Mouse (Mus musculus): Measurements from ENCODE around the gene Zfyve19. TPM values are rescaled to one million over a fixed set of nuclear protein-coding genes. Genes with fewer than 3 reads are reported as not detected.
A peak's percentile ranks its signal among the peaks of the same experiment; 100 is the strongest.

Zfyve19 gene
- total and polyA plus RNA-seq, 3 experiments: 37.4 to 52.5 TPM; not detected in 1

DNA sequence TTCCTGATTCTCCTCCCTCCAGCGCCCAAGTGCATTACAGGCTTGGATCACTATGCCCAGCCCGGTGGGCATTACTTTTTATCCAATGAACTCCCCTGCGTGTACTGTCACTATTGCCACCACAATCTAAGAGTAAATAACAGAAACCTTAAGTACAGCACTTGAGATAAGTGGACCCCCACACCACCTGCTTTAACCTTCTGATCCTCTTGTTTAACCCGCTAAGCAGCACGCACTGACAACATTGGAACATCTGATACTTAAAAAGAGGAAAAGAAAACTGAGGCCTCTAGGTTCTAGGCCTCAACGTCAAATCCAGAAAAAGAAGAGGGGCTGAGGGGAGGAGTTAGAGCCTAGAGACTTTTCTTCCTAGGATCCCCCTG lies 465 bp upstream of the Zfyve19 start:
- Histone ChIP-seq H3K4me1 (ENCODE audit: control insufficient read depth in 1 of 2, insufficient read depth in 2 of 2, low read length in 2 of 2) (peaks cover 2 to 8% of the 10 kb centered on the region in 2 experiments; a peak in 3 of 4 replicates), H3K4me3 (ENCODE audit: control insufficient read depth in 1 of 2, insufficient read depth in 1 of 2, low read depth in 2 of 2, low read length in 2 of 2) (peak overlapping the region; percentile 80 to 94), H3K27ac (ENCODE audit: control insufficient read depth, low read depth, low read length) (peak overlapping the region; percentile 91), H3K79me2 (ENCODE audit: control insufficient read depth, insufficient read depth, low read length, poor library complexity) (peaks cover 9% of the 10 kb centered on the region), H3K27me3 (ENCODE audit: control insufficient read depth in 1 of 2, insufficient read depth in 2 of 2, low read length in 2 of 2) (no peaks in the 10 kb centered on the region), H3K36me3 (ENCODE audit: control insufficient read depth in 1 of 2, insufficient read depth in 2 of 2, low read length in 2 of 2) (peaks cover 0 to 5% of the 10 kb centered on the region in 2 experiments; a peak in 2 of 4 replicates), H3K9me3 (replicated peaks; ENCODE audit: insufficient read depth, low read length) (no peaks in the 10 kb centered on the region), H3K9ac (ENCODE audit: control insufficient read depth, low read depth, low read length, poor library complexity, severe bottlenecking) (peak overlapping the region; percentile 85)
- no peak for DNase-seq (ENCODE audit: low read depth, low spot score)
- TF ChIP-seq ZNF384 (IDR thresholded peaks at IDR 0.05; ENCODE audit: low read depth, low read length) (0 out of 2 replicates have a peak, but pooled peaks have one; percentile 25), CHD1 (IDR thresholded peaks at IDR 0.05; ENCODE audit: low read depth, low read length) (no peak), POLR2AphosphoS5 (IDR thresholded peaks at IDR 0.05; ENCODE audit: borderline replicate concordance, low read depth, low read length) (no peak), MYC (IDR thresholded peaks at IDR 0.05; ENCODE audit: low read depth, low read length) (no peak; the same call in 1 of the 2 replicates), SIN3A (IDR thresholded peaks at IDR 0.05; ENCODE audit: low read length) (peak; percentile 26), MAZ (IDR thresholded peaks at IDR 0.05; ENCODE audit: low read depth, low read length) (0 out of 2 replicates have a peak, but pooled peaks have one; percentile 45), RCOR1 (IDR thresholded peaks at IDR 0.05; ENCODE audit: low read depth, low read length) (no peak)

DNA sequence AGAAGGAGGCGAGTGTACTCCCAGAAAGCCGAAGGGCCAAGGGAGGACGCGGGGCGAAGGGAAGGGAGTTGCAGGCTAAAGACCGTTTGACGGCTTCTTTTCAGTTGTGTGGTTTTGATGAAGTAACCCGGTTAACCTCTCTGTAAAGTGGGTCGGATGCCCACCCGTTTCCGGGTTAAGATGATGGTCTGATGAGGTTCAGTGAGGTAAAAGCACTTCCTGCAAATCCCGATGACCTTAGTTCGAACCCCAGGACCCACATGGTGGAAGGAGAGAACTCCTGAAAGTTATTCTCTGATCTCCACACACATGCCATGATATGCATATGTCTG lies 725 bp downstream of the Zfyve19 start:
- Histone ChIP-seq H3K27me3 (ENCODE audit: control insufficient read depth in 1 of 2, insufficient read depth in 2 of 2, low read length in 2 of 2) (no peaks in the 10 kb centered on the region), H3K4me3 (ENCODE audit: control insufficient read depth in 1 of 2, insufficient read depth in 1 of 2, low read depth in 2 of 2, low read length in 2 of 2) (peak overlapping the region; percentile 85 to 94), H3K9me3 (replicated peaks; ENCODE audit: insufficient read depth, low read length) (no peaks in the 10 kb centered on the region), H3K27ac (ENCODE audit: control insufficient read depth, low read depth, low read length) (peak overlapping the region; percentile 48), H3K79me2 (ENCODE audit: control insufficient read depth, insufficient read depth, low read length, poor library complexity) (peaks cover 9% of the 10 kb centered on the region), H3K9ac (ENCODE audit: control insufficient read depth, low read depth, low read length, poor library complexity, severe bottlenecking) (peak overlapping the region; percentile 86), H3K36me3 (ENCODE audit: control insufficient read depth in 1 of 2, insufficient read depth in 2 of 2, low read length in 2 of 2) (peaks cover 0 to 5% of the 10 kb centered on the region in 2 experiments; a peak in 2 of 4 replicates), H3K4me1 (ENCODE audit: control insufficient read depth in 1 of 2, insufficient read depth in 2 of 2, low read length in 2 of 2) (peaks cover 2 to 8% of the 10 kb centered on the region in 2 experiments; a peak in 3 of 4 replicates)
- DNase-seq (ENCODE audit: low read depth, low spot score): no peak
- TF ChIP-seq ZMIZ1 (IDR thresholded peaks at IDR 0.05; ENCODE audit: low read depth, low read length): no peak
- no peak for TF ChIP-seq NRF1 (IDR thresholded peaks at IDR 0.05; ENCODE audit: insufficient read depth, low read depth, low read length, poor library complexity, severe bottlenecking)
- TF ChIP-seq KAT2A (conservative IDR thresholded peaks at IDR 0.05; ENCODE audit: low read depth, low read length): no peak
- peak; percentile 55; the same call in 1 of the 2 replicates for TF ChIP-seq MAX (IDR thresholded peaks at IDR 0.05; ENCODE audit: low read length)
- 0 out of 2 replicates have a peak, but pooled peaks have one; percentile 2 for TF ChIP-seq SMC3 (IDR thresholded peaks at IDR 0.05; ENCODE audit: low read depth, low read length)
- TF ChIP-seq TBP (IDR thresholded peaks at IDR 0.05; ENCODE audit: low read depth, low read length): no peak; the same call in 1 of the 2 replicates
- TF ChIP-seq RCOR1 (IDR thresholded peaks at IDR 0.05; ENCODE audit: low read depth, low read length): no peak
- no peak for TF ChIP-seq MAFK (IDR thresholded peaks at IDR 0.05; ENCODE audit: borderline replicate concordance, low read depth, low read length)
